Mouse (Mus musculus): Measurements from ENCODE around the gene Kat7. TPM values are rescaled to one million over a fixed set of nuclear protein-coding genes. Genes with fewer than 3 reads are reported as not detected.
A peak's percentile ranks its signal among the peaks of the same experiment; 100 is the strongest.

The Kat7 gene
- polyA plus RNA-seq, 1 experiment from 2014 or later = 25.0 TPM

DNA sequence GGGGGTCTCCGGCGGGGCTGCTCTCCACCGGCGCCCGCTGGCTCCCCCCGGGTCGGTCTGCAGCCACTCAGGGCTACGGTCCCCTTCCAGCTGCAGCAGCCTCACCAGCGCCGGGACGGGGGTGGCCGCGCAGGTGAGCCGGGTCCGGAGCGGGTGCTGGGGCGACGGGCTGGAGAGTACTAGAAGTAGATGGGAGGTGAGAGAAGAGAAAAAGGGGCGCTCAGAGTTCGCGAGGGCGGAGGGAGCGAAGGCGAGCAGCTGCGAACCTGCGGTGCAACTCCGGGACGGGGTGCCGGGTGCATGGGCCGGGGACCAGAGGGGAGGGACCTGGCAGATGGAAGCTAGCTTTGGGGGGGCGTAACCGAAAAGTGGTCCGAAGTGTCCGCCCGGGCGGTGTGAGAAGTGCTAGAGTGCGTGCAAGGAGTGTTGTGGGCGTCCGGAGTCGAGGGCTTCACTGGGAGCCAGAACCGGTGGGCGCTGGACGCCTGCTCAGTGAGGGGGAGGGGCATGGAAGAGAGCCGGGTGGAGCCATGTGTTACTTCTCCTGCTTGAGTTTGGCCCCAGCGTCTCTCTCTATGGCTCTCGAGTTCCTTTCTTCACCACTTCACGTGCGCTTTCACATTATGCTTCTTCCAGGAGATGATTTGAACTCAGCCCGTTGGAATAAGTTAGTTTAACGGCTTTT, 27.2 kb upstream of the Kat7 start:
- H3K4me1 ChIP-seq (replicated peaks; ENCODE audit: control insufficient read depth, insufficient read depth) = peaks cover 5% of the 10 kb centered on the region; the same call in 1 of the 2 replicates
- H3K9ac ChIP-seq (ENCODE audit: low read length) = peak overlapping the region; percentile 79
- peak overlapping the region; percentile 89 for H3K4me2 ChIP-seq (replicated peaks; ENCODE audit: low read depth)
- peak; percentile 66 for DNase-seq (ENCODE audit: low spot score)
- peak; percentile 59 for ATAC-seq (ENCODE audit: low FRiP score, low TSS enrichment)
- no peaks in the 10 kb centered on the region for H3K27me3 ChIP-seq (ENCODE audit: control insufficient read depth, insufficient read depth, low read length)
- TF ChIP-seq EP300 (optimal IDR thresholded peaks at IDR 0.05) = no peak
- TF ChIP-seq CTCF (IDR thresholded peaks at IDR 0.05; ENCODE audit: low read depth) = no peak
- H3K4me3 ChIP-seq (ENCODE audit: low read depth, low read length) = peak overlapping the region; percentile 94
- under 1% methylated on average over 50 of the region's 50 CpGs for WGBS
- no peaks in the 10 kb centered on the region for H3K9me3 ChIP-seq (ENCODE audit: control insufficient read depth, low read length)
- no peaks in the 10 kb centered on the region for H3K36me3 ChIP-seq (ENCODE audit: control insufficient read depth, insufficient read depth, low read length)
- H3K27ac ChIP-seq (replicated peaks) = peak overlapping the region; percentile 76

- Histone ChIP-seq H3K36me3 (ENCODE audit: control insufficient read depth, insufficient read depth, low read length) (no peaks in the 10 kb centered on the region), H3K27me3 (ENCODE audit: control insufficient read depth, insufficient read depth, low read length) (no peaks in the 10 kb centered on the region), H3K4me1 (replicated peaks; ENCODE audit: control insufficient read depth, insufficient read depth) (peaks cover 5% of the 10 kb centered on the region; the same call in 1 of the 2 replicates), H3K4me3 (ENCODE audit: low read depth, low read length) (peak within 1 kb of the TSS; percentile 94), H3K4me2 (replicated peaks; ENCODE audit: low read depth) (peak within 1 kb of the TSS; percentile 89), H3K27ac (replicated peaks) (peak within 1 kb of the TSS; percentile 76), H3K9ac (ENCODE audit: low read length) (peak within 1 kb of the TSS; percentile 79), H3K9me3 (ENCODE audit: control insufficient read depth, low read length) (no peaks in the 10 kb centered on the region)
- DNase-seq (ENCODE audit: low spot score) (peak; percentile 88), ATAC-seq (ENCODE audit: low FRiP score, low TSS enrichment) (peak; percentile 96)
- no peak for TF ChIP-seq EP300 (optimal IDR thresholded peaks at IDR 0.05)
- peak; percentile 21; the same call in 1 of the 2 replicates for TF ChIP-seq CTCF (IDR thresholded peaks at IDR 0.05; ENCODE audit: low read depth)
- WGBS = under 1% methylated on average over 27 of the region's 27 CpGs
Measured at GRCm38 (mm10) chr11:95336568-95337128, 26.6 kb upstream of the Kat7 start, which contains the start of gene Fam117a. Gene Fam117a, plus strand, starts transcription at chr11:95337018.

DNA sequence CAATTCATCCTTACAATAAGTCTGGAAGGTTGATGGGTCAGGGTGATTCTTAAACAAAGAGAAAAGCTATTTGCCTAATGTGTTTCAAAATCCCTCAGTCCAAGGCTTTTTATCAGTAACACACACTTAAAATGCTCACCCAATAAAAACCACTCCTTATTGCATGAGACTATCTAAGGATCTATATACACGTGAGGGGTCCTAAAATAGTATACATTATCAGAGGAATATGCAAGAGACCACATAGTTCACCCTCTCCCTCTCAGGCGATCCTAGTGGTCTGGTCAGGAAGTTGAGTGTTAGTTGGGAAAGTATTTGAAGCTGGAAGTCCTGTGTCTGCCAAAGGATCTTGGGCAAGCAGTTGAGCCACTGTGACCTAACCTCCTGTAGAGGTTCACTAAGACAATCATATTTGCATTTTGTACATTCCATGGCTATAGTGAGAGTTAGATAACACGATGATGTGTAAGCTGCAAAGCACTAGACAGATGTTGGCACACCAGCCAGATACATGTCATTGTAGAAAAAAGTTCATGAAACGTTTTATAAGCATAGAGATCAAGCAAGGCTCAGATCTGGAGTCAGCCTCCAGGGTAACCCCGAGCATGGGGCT, 24.5 kb upstream of the Kat7 start:
- no peak for TF ChIP-seq EP300 (optimal IDR thresholded peaks at IDR 0.05)
- no peak for TF ChIP-seq CTCF (IDR thresholded peaks at IDR 0.05; ENCODE audit: low read depth)
- WGBS = 47% methylated on average over 5 of the region's 5 CpGs

DNA sequence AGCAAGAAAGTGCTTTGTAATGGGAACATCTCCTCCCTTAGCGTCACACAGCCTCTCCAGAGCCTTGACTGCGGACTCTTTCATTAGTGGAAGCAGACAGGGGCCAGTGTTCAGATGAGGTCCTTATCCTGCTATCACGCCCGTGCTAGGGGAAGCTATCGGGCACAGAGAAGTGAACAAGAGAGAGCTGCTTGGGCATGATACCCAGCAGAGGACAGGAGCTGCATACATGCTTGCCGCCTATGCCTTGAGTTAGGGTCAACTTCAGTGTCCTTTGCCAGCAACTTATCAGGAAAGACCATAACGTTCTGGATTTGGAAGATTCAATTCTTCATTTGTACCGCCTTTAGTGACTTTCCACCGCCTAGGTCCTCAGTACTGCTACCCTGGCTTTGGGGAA, 23.8 kb upstream of the Kat7 start:
- Histone ChIP-seq H3K4me1 (replicated peaks; ENCODE audit: control insufficient read depth, insufficient read depth) (peaks cover 5% of the 10 kb centered on the region; the same call in 1 of the 2 replicates), H3K9ac (ENCODE audit: low read length) (no peak overlapping the region), H3K9me3 (ENCODE audit: control insufficient read depth, low read length) (no peaks in the 10 kb centered on the region), H3K4me3 (ENCODE audit: low read depth, low read length) (no peak overlapping the region), H3K36me3 (ENCODE audit: control insufficient read depth, insufficient read depth, low read length) (no peaks in the 10 kb centered on the region), H3K27me3 (ENCODE audit: control insufficient read depth, insufficient read depth, low read length) (no peaks in the 10 kb centered on the region), H3K4me2 (replicated peaks; ENCODE audit: low read depth) (no peak overlapping the region), H3K27ac (replicated peaks) (no peak overlapping the region)
- no peak for ATAC-seq (ENCODE audit: low FRiP score, low TSS enrichment)
- DNase-seq (ENCODE audit: low spot score) = no peak
- WGBS = 79% methylated on average over 9 of the region's 9 CpGs
- TF ChIP-seq EP300 (optimal IDR thresholded peaks at IDR 0.05) = no peak
- no peak for TF ChIP-seq CTCF (IDR thresholded peaks at IDR 0.05; ENCODE audit: low read depth)

More for the DNA sequence above, 24.5 kb upstream of the Kat7 start:
- H3K4me1 ChIP-seq (replicated peaks; ENCODE audit: control insufficient read depth, insufficient read depth) = peaks cover 5% of the 10 kb centered on the region; the same call in 1 of the 2 replicates
- H3K9me3 ChIP-seq (ENCODE audit: control insufficient read depth, low read length) = no peaks in the 10 kb centered on the region
- no peak overlapping the region for H3K9ac ChIP-seq (ENCODE audit: low read length)
- no peaks in the 10 kb centered on the region for H3K36me3 ChIP-seq (ENCODE audit: control insufficient read depth, insufficient read depth, low read length)
- ATAC-seq (ENCODE audit: low FRiP score, low TSS enrichment) = no peak
- H3K4me2 ChIP-seq (replicated peaks; ENCODE audit: low read depth) = no peak overlapping the region
- no peak for DNase-seq (ENCODE audit: low spot score)
- no peak overlapping the region for H3K27ac ChIP-seq (replicated peaks)
- H3K4me3 ChIP-seq (ENCODE audit: low read depth, low read length) = no peak overlapping the region
- H3K27me3 ChIP-seq (ENCODE audit: control insufficient read depth, insufficient read depth, low read length) = no peaks in the 10 kb centered on the region

DNA sequence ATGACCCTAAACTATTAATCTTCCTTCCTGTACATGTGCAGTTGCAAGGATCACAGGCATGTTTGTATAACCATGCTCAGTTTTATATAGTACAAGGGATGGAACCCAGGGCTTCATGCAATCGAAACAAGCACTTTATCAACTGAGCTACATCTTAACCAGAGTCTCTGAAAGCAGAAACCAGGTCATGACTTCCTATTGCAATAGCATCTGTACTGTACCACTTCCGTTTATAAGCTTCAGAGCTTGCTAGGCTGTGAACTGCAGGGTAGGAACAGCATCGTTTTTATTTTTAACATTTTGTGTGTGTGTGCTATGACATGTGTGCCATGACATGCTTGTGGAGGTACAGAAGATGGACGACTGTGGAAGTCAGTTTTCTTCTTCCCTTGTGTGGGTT, 23.2 kb upstream of the Kat7 start:
- Histone ChIP-seq H3K4me1 (replicated peaks; ENCODE audit: control insufficient read depth, insufficient read depth) (peaks cover 5% of the 10 kb centered on the region; the same call in 1 of the 2 replicates), H3K27ac (replicated peaks) (no peak overlapping the region), H3K4me3 (ENCODE audit: low read depth, low read length) (no peak overlapping the region), H3K36me3 (ENCODE audit: control insufficient read depth, insufficient read depth, low read length) (no peaks in the 10 kb centered on the region), H3K9me3 (ENCODE audit: control insufficient read depth, low read length) (no peaks in the 10 kb centered on the region), H3K4me2 (replicated peaks; ENCODE audit: low read depth) (no peak overlapping the region), H3K9ac (ENCODE audit: low read length) (no peak overlapping the region), H3K27me3 (ENCODE audit: control insufficient read depth, insufficient read depth, low read length) (no peaks in the 10 kb centered on the region)
- 45% methylated on average over 4 of the region's 4 CpGs for WGBS
- DNase-seq (ENCODE audit: low spot score) = no peak
- TF ChIP-seq EP300 (optimal IDR thresholded peaks at IDR 0.05) (no peak), CTCF (IDR thresholded peaks at IDR 0.05; ENCODE audit: low read depth) (no peak)
- ATAC-seq (ENCODE audit: low FRiP score, low TSS enrichment) = no peak

Data from stomach, postnatal 0 days (tissue).